Mouse (Mus musculus): ENCODE data around the gene Tmem229b.

GRCm38 (mm10) chr12:79049807-79050206, 42.4 kb upstream of the Tmem229b start:
- no peak for TF ChIP-seq CTCF (IDR thresholded peaks at IDR 0.05; ENCODE audit: control insufficient read depth, insufficient read depth, insufficient read length)
- TF ChIP-seq MYOD1 (IDR thresholded peaks at IDR 0.05; ENCODE audit: control insufficient read depth, insufficient read length, low read depth) = no peak
- TF ChIP-seq USF1 (IDR thresholded peaks at IDR 0.05; ENCODE audit: low read depth) = no peak
